15 mouse cellular contexts compared by ENCODE assay signal in genomic region chr7:82497064-82497463, GRCm38 (mm10).
"Had no signal": no experiment of that assay in that cellular context is flagged by ENCODE, and none has a peak within 500 bp of the region (broad histone marks: within the 10 kb centered on the region; RNA-seq: fewer than 3 reads in every experiment).

No protein-coding gene starts in this region.

- H3K4me2 ChIP-seq: kidney, embryonic 15.5 days; limb, embryonic 15.5 days; liver, embryonic 12.5 days; lung, embryonic 14.5 days; midbrain, embryonic 12.5 days; stomach, embryonic 15.5 days had no signal

- DNase-seq: kidney, adult 18-20 months; kidney, postnatal 25 days; layer of hippocampus, postnatal 36 days; lung, embryonic 14.5 days; lung, postnatal 10 days; right cerebral cortex, postnatal 14 days; thymus, adult 2 months; thymus, postnatal 25 days had no signal

- H3K36me3 ChIP-seq: kidney, embryonic 15.5 days; limb, embryonic 15.5 days; liver, embryonic 12.5 days; midbrain, embryonic 12.5 days; stomach, embryonic 15.5 days had no signal

- H3K27ac ChIP-seq: kidney, embryonic 15.5 days; limb, embryonic 15.5 days; liver, embryonic 12.5 days; macrophage; midbrain, embryonic 12.5 days; stomach, embryonic 15.5 days had no signal

- H3K9me3 ChIP-seq: kidney, embryonic 15.5 days; limb, embryonic 15.5 days; liver, embryonic 12.5 days; megakaryocyte, embryonic 14.5 days; midbrain, embryonic 12.5 days; stomach, embryonic 15.5 days had no signal

- H3K27me3 ChIP-seq: kidney, embryonic 15.5 days; limb, embryonic 15.5 days; liver, embryonic 12.5 days; megakaryocyte, embryonic 14.5 days; midbrain, embryonic 12.5 days; stomach, embryonic 15.5 days had no signal

- ATAC-seq: liver, embryonic 12.5 days had no signal

- H3K4me3 ChIP-seq: kidney, embryonic 15.5 days; limb, embryonic 15.5 days; liver, embryonic 12.5 days; megakaryocyte, embryonic 14.5 days; midbrain, embryonic 12.5 days; stomach, embryonic 15.5 days had no signal

- H3K4me1 ChIP-seq: kidney, embryonic 15.5 days; limb, embryonic 15.5 days; liver, embryonic 12.5 days; megakaryocyte, embryonic 14.5 days; midbrain, embryonic 12.5 days; stomach, embryonic 15.5 days had no signal

- H3K9ac ChIP-seq: kidney, embryonic 15.5 days; limb, embryonic 15.5 days; liver, embryonic 12.5 days; lung, embryonic 14.5 days; midbrain, embryonic 12.5 days; stomach, embryonic 15.5 days had no signal
